Mouse (Mus musculus): Measurements from ENCODE around the gene F12. TPM values are rescaled to one million over a fixed set of nuclear protein-coding genes. Genes with fewer than 3 reads are reported as not detected.

Gene F12
- total and polyA plus RNA-seq, 3 experiments, result not detected

DNA sequence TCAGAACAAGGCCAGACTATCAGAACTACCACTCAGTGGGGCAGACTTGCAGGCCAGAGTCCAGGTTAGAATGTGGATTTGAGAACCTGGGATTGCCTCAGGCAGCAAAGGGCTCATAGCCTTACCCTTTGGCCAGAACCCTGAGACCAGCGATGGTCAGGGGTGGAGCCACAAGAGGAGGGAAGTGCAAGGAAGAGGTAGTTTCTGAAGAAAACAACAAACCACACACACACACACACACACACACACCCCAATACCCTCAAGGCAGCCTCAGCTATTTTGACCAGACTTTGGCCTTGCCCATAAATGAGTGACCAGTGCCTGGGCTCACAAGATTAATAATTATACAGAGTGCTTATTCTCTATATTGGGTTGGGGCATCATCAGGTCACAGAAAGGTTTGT is 35.0 kb downstream of the F12 start:
- peaks cover 0 to 2% of the 10 kb centered on the region in 2 experiments; a peak in 1 of 4 replicates for H3K4me1 ChIP-seq (ENCODE audit: control insufficient read depth in 1 of 2, insufficient read depth in 2 of 2)
- dilution Hi-C loops (cut with MboI; ENCODE audit: extremely low pct_ligation_motif_present, extremely low pct_unique_long_range_greater_than_20kb, low sequenced_read_pairs), result no loop called here
- in situ Hi-C loops (cut with MboI; ENCODE audit: low pct_ligation_motif_present, low pct_unique_long_range_greater_than_20kb, low sequenced_read_pairs), result no loop called here
- TF ChIP-seq MYC (IDR thresholded peaks at IDR 0.05; ENCODE audit: low read depth, low read length) (no peak), MAZ (IDR thresholded peaks at IDR 0.05; ENCODE audit: low read depth, low read length) (no peak), ZMIZ1 (IDR thresholded peaks at IDR 0.05; ENCODE audit: low read depth, low read length) (no peak), ELF1 (IDR thresholded peaks at IDR 0.05; ENCODE audit: low read depth, low read length) (no peak), PAX5 (IDR thresholded peaks at IDR 0.05; ENCODE audit: low read length) (no peak), JUND (conservative IDR thresholded peaks at IDR 0.05; ENCODE audit: low read depth, low read length) (no peak), MAFK (IDR thresholded peaks at IDR 0.05; ENCODE audit: insufficient replicate concordance, low read length) (no peak), USF2 (conservative IDR thresholded peaks at IDR 0.05; ENCODE audit: low read depth, low read length) (no peak), SMC3 (IDR thresholded peaks at IDR 0.05; ENCODE audit: low read depth, low read length) (no peak), RAD21 (IDR thresholded peaks at IDR 0.05; ENCODE audit: low read depth, low read length) (no peak), JUN (IDR thresholded peaks at IDR 0.05; ENCODE audit: insufficient read depth, low read depth, low read length) (no peak), E2F4 (IDR thresholded peaks at IDR 0.05; ENCODE audit: insufficient replicate concordance, low read depth, low read length) (no peak), SIN3A (IDR thresholded peaks at IDR 0.05; ENCODE audit: low read length) (no peak), ETS1 (conservative IDR thresholded peaks at IDR 0.05; ENCODE audit: low read depth, low read length) (no peak), NRF1 (IDR thresholded peaks at IDR 0.05; ENCODE audit: low read depth, low read length) (no peak), TBP (conservative IDR thresholded peaks at IDR 0.05; ENCODE audit: low read depth, low read length) (no peak), ZKSCAN1 (IDR thresholded peaks at IDR 0.05; ENCODE audit: borderline replicate concordance, low read depth, low read length) (no peak), IRF4 (IDR thresholded peaks at IDR 0.05; ENCODE audit: low read depth, low read length) (no peak)
- no peak overlapping the region for H3K9ac ChIP-seq (ENCODE audit: insufficient read depth, low read depth)
- H3K27me3 ChIP-seq (replicated peaks), result peaks cover 9% of the 10 kb centered on the region
- DNase-seq (ENCODE audit: extremely low read depth), result no peak
- no peaks in the 10 kb centered on the region for H3K79me2 ChIP-seq (replicated peaks; ENCODE audit: control insufficient read depth, extremely low read depth, insufficient read depth, poor library complexity, severe bottlenecking)
- H3K27ac ChIP-seq (ENCODE audit: insufficient read depth, low read depth), result no peak overlapping the region
- peaks cover 0 to 6% of the 10 kb centered on the region in 2 experiments for H3K36me3 ChIP-seq (replicated peaks in 1 of 2; ENCODE audit: control insufficient read depth in 1 of 2, insufficient read depth in 1 of 2, low read length in 1 of 2)
- no peaks in the 10 kb centered on the region for H3K9me3 ChIP-seq (replicated peaks; ENCODE audit: low read length)
- H3K4me3 ChIP-seq (replicated peaks in 1 of 3; ENCODE audit: low read depth in 2 of 3, low read length in 2 of 3, poor library complexity in 1 of 3), result no peak overlapping the region
- no peak overlapping the region for H3K4me2 ChIP-seq (ENCODE audit: insufficient read depth, low read depth, poor library complexity, severe bottlenecking)

DNA sequence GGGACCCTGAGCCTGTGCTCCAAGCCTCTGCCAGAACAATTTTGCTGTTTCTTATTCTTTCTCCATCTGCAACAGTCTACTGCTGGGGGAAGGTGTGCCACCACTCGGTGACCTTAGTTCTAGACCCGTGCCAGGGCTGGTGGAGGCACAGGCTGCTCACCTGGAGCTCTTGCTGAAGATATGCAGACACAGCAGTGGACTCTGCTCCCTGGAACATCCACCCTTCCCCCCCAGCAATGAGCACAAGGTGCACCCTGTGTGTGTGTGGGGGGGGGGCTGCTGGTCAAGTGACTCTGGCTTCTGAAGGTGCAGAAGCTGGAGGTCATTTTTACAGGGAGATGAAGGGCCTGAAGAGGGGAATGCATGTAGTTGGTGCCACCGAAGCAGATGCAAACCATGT is 35.9 kb downstream of the F12 start:
- TF ChIP-seq KAT2A (IDR thresholded peaks at IDR 0.05; ENCODE audit: insufficient replicate concordance, low read length) (no peak), POLR2AphosphoS2 (IDR thresholded peaks at IDR 0.05; ENCODE audit: low read depth, low read length) (no peak), USF2 (conservative IDR thresholded peaks at IDR 0.05; ENCODE audit: low read depth, low read length) (no peak), TBP (conservative IDR thresholded peaks at IDR 0.05; ENCODE audit: low read depth, low read length) (no peak), MEF2A (IDR thresholded peaks at IDR 0.05; ENCODE audit: borderline replicate concordance, low read depth, low read length) (no peak), GABPA (IDR thresholded peaks at IDR 0.05; ENCODE audit: insufficient replicate concordance, low read depth, low read length) (no peak), MAX (IDR thresholded peaks at IDR 0.05; ENCODE audit: low read length) (no peak), CHD1 (IDR thresholded peaks at IDR 0.05; ENCODE audit: low read depth, low read length) (no peak), TCF12 (IDR thresholded peaks at IDR 0.05; ENCODE audit: low read depth, low read length) (no peak), JUN (IDR thresholded peaks at IDR 0.05; ENCODE audit: insufficient read depth, low read depth, low read length) (no peak), HCFC1 (IDR thresholded peaks at IDR 0.05; ENCODE audit: low read depth, low read length) (no peak), IRF4 (IDR thresholded peaks at IDR 0.05; ENCODE audit: low read depth, low read length) (no peak), CHD2 (IDR thresholded peaks at IDR 0.05; ENCODE audit: low read length) (no peak), SMC3 (IDR thresholded peaks at IDR 0.05; ENCODE audit: low read depth, low read length) (no peak), PAX5 (IDR thresholded peaks at IDR 0.05; ENCODE audit: low read length) (no peak), MXI1 (IDR thresholded peaks at IDR 0.05; ENCODE audit: low read depth, low read length) (no peak), MAZ (IDR thresholded peaks at IDR 0.05; ENCODE audit: low read depth, low read length) (no peak), BHLHE40 (IDR thresholded peaks at IDR 0.05; ENCODE audit: low read depth, low read length) (no peak), NRF1 (IDR thresholded peaks at IDR 0.05; ENCODE audit: low read depth, low read length) (no peak)
- H3K9ac ChIP-seq (ENCODE audit: insufficient read depth, low read depth), result no peak overlapping the region
- H3K4me3 ChIP-seq (replicated peaks in 1 of 3; ENCODE audit: low read depth in 2 of 3, low read length in 2 of 3, poor library complexity in 1 of 3), result no peak overlapping the region
- peaks cover 0 to 14% of the 10 kb centered on the region in 2 experiments for H3K36me3 ChIP-seq (replicated peaks in 1 of 2; ENCODE audit: control insufficient read depth in 1 of 2, insufficient read depth in 1 of 2, low read length in 1 of 2)
- H3K9me3 ChIP-seq (replicated peaks; ENCODE audit: low read length), result peaks cover 2% of the 10 kb centered on the region
- dilution Hi-C loops (cut with MboI; ENCODE audit: extremely low pct_ligation_motif_present, extremely low pct_unique_long_range_greater_than_20kb, low sequenced_read_pairs) (no loop called here), in situ Hi-C loops (cut with MboI; ENCODE audit: low pct_ligation_motif_present, low pct_unique_long_range_greater_than_20kb, low sequenced_read_pairs) (no loop called here)
- peaks cover 0 to 2% of the 10 kb centered on the region in 2 experiments; a peak in 1 of 4 replicates for H3K4me1 ChIP-seq (ENCODE audit: control insufficient read depth in 1 of 2, insufficient read depth in 2 of 2)
- peaks cover 2% of the 10 kb centered on the region for H3K27me3 ChIP-seq (replicated peaks)
- H3K4me2 ChIP-seq (ENCODE audit: insufficient read depth, low read depth, poor library complexity, severe bottlenecking), result no peak overlapping the region
- no peak overlapping the region for H3K27ac ChIP-seq (ENCODE audit: insufficient read depth, low read depth)
- DNase-seq (ENCODE audit: extremely low read depth), result no peak
- no peaks in the 10 kb centered on the region for H3K79me2 ChIP-seq (replicated peaks; ENCODE audit: control insufficient read depth, extremely low read depth, insufficient read depth, poor library complexity, severe bottlenecking)

All from CH12.LX (cell line).